Mouse (Mus musculus) kidney, postnatal 0 days (tissue): ENCODE measurements around the gene Cmtm2a. TPM values are rescaled to one million over a fixed set of nuclear protein-coding genes. Genes with fewer than 3 reads are reported as not detected.
A peak's percentile ranks its signal among the peaks of the same experiment; 100 is the strongest.
"Not testable (repeated sequence)": the region's sequence is repeated elsewhere in the genome, so short reads cannot be mapped to it uniquely, and the experiment has no call there.

ENCODE experiments used
- ATAC-seq: fragments of 200-750 bp; cut with Nextera tagmentation; replicated peaks from 2 replicates; pipeline ENCODE4 v1.8.0; 2017; ENCODE audit warnings: low read depth, moderate number of reproducible peaks, moderate TSS enrichment, moderate library complexity; ENCODE audit not compliant: low FRiP score
- DNase-seq: peaks from one replicate; pipeline ENCODE4 v3.0.0-alpha.2; 2016; ENCODE audit warnings: low spot score
- H3K27ac ChIP-seq: fragments of 300-500 bp; sonication (generic); 2 replicates; pipeline ENCODE4 v1.5.1; 2014; ENCODE audit warnings: mild to moderate bottlenecking
- H3K27me3 ChIP-seq: fragments of 300-500 bp; sonication (generic); 2 replicates; pipeline ENCODE4 v1.6.1; 2014; ENCODE audit warnings: low read length, mixed read lengths; ENCODE audit not compliant: insufficient read depth
- H3K36me3 ChIP-seq: fragments of 300-500 bp; sonication (generic); 2 replicates; pipeline ENCODE4 v1.6.1; 2014; ENCODE audit warnings: low read length, mixed read lengths; ENCODE audit not compliant: insufficient read depth
- H3K4me1 ChIP-seq: fragments of 300-500 bp; sonication (generic); replicated peaks from 2 replicates; pipeline ENCODE4 v1.6.1; 2014; ENCODE audit warnings: antibody characterized with exemption, low read length, mixed read lengths; ENCODE audit not compliant: insufficient read depth
- H3K4me2 ChIP-seq: fragments of 300-500 bp; sonication (generic); 2 replicates; pipeline ENCODE4 v1.6.1; 2014; ENCODE audit warnings: mild to moderate bottlenecking, low read length, moderate library complexity, mixed read lengths
- H3K4me3 ChIP-seq: fragments of 300-500 bp; sonication (generic); replicated peaks from 2 replicates; pipeline ENCODE4 v1.5.1; 2014; ENCODE audit warnings: low read depth, low read length
- H3K9ac ChIP-seq: fragments of 300-500 bp; sonication (generic); 2 replicates; pipeline ENCODE4 v1.6.1; 2014; ENCODE audit warnings: low read depth, low read length
- H3K9me3 ChIP-seq: fragments of 300-500 bp; sonication (generic); replicated peaks from 2 replicates; pipeline ENCODE4 v1.6.1; 2016; ENCODE audit warnings: low read length, inconsistent platforms, mixed read lengths
- CTCF ChIP-seq: IDR thresholded peaks from 2 replicates; pipeline ENCODE4 v1.5.1; 2016; ENCODE audit warnings: antibody characterized with exemption, low read depth, mild to moderate bottlenecking, moderate library complexity
- WGBS: fragments of 180-500 bp; shearing (Covaris S2); extraction: QIAGEN DNeasy Blood & Tissue Kit; methylation state at CpG from one replicate; pipeline ENCODE4 v1.1.7; 2014; 5-methylcytosine and 5-hydroxymethylcytosine counted together
- polyA plus RNA-seq: library from polyadenylated mRNA; unstranded; fragments of >200 nt; fragmentation: Nextera tagmentation; extraction: Ambion mirVana; gene quantifications from 2 replicates; pipeline ENCODE4 v1.2.1, GENCODE M21; 2015

Cmtm2a gene
- polyA plus RNA-seq: not detected in 2 replicates

GRCm38 (mm10) chr8:104293081-104293480 is at the start of gene Cmtm2a:
Cmtm2a (minus strand) TSS chr8:104293181.
- not testable (repeated sequence) for H3K4me3 ChIP-seq, H3K36me3 ChIP-seq, H3K9ac ChIP-seq, DNase-seq, H3K4me1 ChIP-seq, ATAC-seq, H3K27me3 ChIP-seq, H3K4me2 ChIP-seq, H3K27ac ChIP-seq, H3K9me3 ChIP-seq
- 85% methylated on average over 12 of the region's 12 CpGs for WGBS

- Histone ChIP-seq H3K4me3 (no peak overlapping the region), H3K36me3 (peaks cover 11% of the 10 kb centered on the region), H3K4me1 (0 out of 2 replicates have a peak, but pooled peaks cover 12% of the 10 kb centered on the region), H3K27ac (no peak overlapping the region), H3K27me3 (no peaks in the 10 kb centered on the region), H3K9ac (no peak overlapping the region), H3K4me2 (no peak overlapping the region), H3K9me3 (no peaks in the 10 kb centered on the region)
- no peak for ATAC-seq
- TF ChIP-seq CTCF: no peak
- 64% methylated on average over 5 of the region's 5 CpGs for WGBS
- no peak for DNase-seq
These were observed 49.4 kb upstream of the Cmtm2a start for GRCm38 (mm10) chr8:104342426-104342825.

GRCm38 (mm10) chr8:104341678-104342077 is 48.7 kb upstream of the Cmtm2a start:
- peak overlapping the region; percentile 87 for H3K4me2 ChIP-seq
- H3K9ac ChIP-seq: 0 out of 2 replicates have a peak overlapping the region, but pooled peaks have one; percentile 83
- ATAC-seq (no peak), DNase-seq (no peak)
- no peaks in the 10 kb centered on the region for H3K9me3 ChIP-seq
- H3K27me3 ChIP-seq: no peaks in the 10 kb centered on the region
- 0 out of 2 replicates have a peak, but pooled peaks cover 12% of the 10 kb centered on the region for H3K4me1 ChIP-seq
- H3K4me3 ChIP-seq: peak overlapping the region; percentile 67
- no peak for TF ChIP-seq CTCF
- no peak overlapping the region for H3K27ac ChIP-seq
- WGBS: 40% methylated on average over 6 of the region's 6 CpGs
- peaks cover 7% of the 10 kb centered on the region for H3K36me3 ChIP-seq

- DNase-seq (peak; percentile 95), ATAC-seq (peak; percentile 71)
- under 1% methylated on average over 24 of the region's 24 CpGs for WGBS
- no peak for TF ChIP-seq CTCF
- 0 out of 2 replicates have a peak, but pooled peaks cover 12% of the 10 kb centered on the region for H3K4me1 ChIP-seq
- no peaks in the 10 kb centered on the region for H3K9me3 ChIP-seq
- H3K27me3 ChIP-seq: no peaks in the 10 kb centered on the region
- peak overlapping the region; percentile 87 for H3K4me2 ChIP-seq
- H3K36me3 ChIP-seq: peaks cover 4% of the 10 kb centered on the region; the same call in 1 of the 2 replicates
- H3K4me3 ChIP-seq: peak overlapping the region; percentile 67
- peak overlapping the region; percentile 83 for H3K9ac ChIP-seq
- H3K27ac ChIP-seq: peak overlapping the region; percentile 90
These were observed 48.2 kb upstream of the Cmtm2a start for GRCm38 (mm10) chr8:104341106-104341561.

- peak overlapping the region; percentile 67 for H3K4me3 ChIP-seq
- under 1% methylated on average over 47 of the region's 54 CpGs for WGBS
- TF ChIP-seq CTCF: peak; percentile 70
- H3K9me3 ChIP-seq: no peaks in the 10 kb centered on the region
- peak overlapping the region; percentile 90 for H3K27ac ChIP-seq
- H3K27me3 ChIP-seq: no peaks in the 10 kb centered on the region
- DNase-seq (peak; percentile 91), ATAC-seq (peak; percentile 72)
- peak overlapping the region; percentile 83 for H3K9ac ChIP-seq
- 0 out of 2 replicates have a peak, but pooled peaks cover 12% of the 10 kb centered on the region for H3K4me1 ChIP-seq
- peaks cover 3% of the 10 kb centered on the region; the same call in 1 of the 2 replicates for H3K36me3 ChIP-seq
- peak overlapping the region; percentile 87 for H3K4me2 ChIP-seq
These were observed 47.5 kb upstream of the Cmtm2a start for GRCm38 (mm10) chr8:104340233-104341105.

GRCm38 (mm10) chr8:104339983-104340232 is 46.9 kb upstream of the Cmtm2a start:
- ATAC-seq (0 out of 2 replicates have a peak, but pooled peaks have one; percentile 1), DNase-seq (no peak)
- WGBS: 3% methylated on average over 6 of the region's 6 CpGs
- Histone ChIP-seq H3K27ac (peak overlapping the region; percentile 90; the same call in 1 of the 2 replicates), H3K9ac (peak overlapping the region; percentile 83), H3K27me3 (no peaks in the 10 kb centered on the region), H3K9me3 (no peaks in the 10 kb centered on the region), H3K4me3 (peak overlapping the region; percentile 67), H3K36me3 (no peaks in the 10 kb centered on the region), H3K4me1 (0 out of 2 replicates have a peak, but pooled peaks cover 12% of the 10 kb centered on the region), H3K4me2 (peak overlapping the region; percentile 87)
- no peak for TF ChIP-seq CTCF
